Mouse (Mus musculus): ENCODE data around the gene Ndufv3.
"Not testable (repeated sequence)": the region's sequence is repeated elsewhere in the genome, so short reads cannot be mapped to it uniquely, and the experiment has no call there.

Ndufv3 gene

DNA sequence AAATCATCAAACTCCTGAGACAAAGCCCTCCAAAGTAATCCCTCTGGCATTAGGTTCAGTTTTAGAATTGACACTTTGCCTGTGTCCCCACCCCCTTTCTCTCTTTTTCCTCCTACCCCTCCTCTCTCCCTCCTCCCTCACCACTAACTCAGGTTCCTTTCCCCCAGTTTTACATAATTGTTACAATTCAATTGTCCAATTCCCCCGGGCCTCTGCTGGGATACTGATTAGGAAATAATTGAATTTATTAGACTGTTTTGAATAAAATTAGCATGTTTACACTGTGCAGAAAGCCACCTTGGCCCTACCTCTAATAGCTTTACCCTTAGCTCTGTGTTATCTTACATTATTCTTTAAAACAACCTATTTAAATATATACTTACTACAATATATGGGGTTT is 5.2 kb upstream of the Ndufv3 start:
- DNase-seq = no peak

GRCm38 (mm10) chr17:31519344-31519945 is 470 bp upstream of the Ndufv3 start:
- no peak for DNase-seq

DNA sequence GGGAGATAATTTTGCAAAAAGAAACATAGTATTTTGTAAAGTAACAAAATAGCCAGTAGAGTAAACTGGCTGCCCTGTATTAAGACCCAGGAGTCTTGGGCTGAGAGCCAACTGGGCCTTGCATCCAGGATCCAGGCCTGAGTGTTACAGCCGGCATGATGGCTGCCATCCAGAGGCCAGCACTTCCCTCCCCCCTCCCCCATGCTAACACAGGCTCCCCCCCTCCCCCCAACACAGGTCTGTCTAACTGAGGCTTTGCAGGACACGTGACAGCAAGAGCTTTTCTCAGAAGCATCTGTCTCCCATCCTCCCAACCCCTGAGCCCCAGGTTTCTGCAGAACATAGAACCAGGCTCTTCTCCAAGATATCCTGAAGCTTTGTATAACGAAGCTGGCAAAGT is 980 bp downstream of the Ndufv3 start:
- DNase-seq = peak; percentile 66

DNA sequence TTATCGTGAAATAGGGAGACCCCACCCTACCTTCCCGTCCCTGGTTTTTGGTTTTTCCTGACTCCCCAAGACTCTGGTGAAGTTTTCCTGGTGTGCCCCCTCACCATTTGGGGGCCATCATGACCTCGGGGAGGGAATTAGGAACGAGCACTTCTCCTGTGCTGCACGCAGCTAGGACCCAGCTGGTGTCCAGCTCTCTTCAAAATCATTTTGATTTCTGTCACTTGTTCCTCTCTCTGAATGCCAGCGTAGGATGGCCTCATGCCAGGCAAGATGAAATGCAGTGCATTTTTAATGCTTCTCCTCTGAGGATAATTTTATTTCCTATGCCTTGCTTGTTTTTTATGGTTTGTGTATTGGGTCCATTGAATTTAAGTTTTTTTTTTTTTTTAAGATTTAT is 2.0 kb downstream of the Ndufv3 start:
- DNase-seq = no peak

DNA sequence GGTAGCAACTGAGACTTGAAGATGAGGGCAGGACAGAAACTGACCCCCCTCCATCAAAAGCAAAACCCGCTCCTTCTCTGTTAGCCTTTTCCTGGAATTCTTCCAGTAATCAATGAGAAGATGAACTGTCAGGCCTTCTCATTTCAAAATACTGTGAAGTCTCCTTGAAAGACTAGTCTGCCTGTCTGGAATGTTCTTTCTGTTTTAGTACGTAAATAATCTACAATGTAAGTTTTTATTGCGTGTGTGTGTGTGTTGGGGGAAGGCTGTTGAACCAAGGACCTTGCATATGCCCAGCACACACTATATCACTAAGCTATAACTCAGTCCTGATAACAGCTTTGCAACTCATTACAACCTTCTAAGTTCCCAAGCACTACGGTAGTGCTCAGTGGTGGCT is 5.2 kb downstream of the Ndufv3 start:
- DNase-seq = no peak

- DNase-seq = no peak
Observed at GRCm38 (mm10) chr17:31525816-31526215, 5.9 kb downstream of the Ndufv3 start.

DNA sequence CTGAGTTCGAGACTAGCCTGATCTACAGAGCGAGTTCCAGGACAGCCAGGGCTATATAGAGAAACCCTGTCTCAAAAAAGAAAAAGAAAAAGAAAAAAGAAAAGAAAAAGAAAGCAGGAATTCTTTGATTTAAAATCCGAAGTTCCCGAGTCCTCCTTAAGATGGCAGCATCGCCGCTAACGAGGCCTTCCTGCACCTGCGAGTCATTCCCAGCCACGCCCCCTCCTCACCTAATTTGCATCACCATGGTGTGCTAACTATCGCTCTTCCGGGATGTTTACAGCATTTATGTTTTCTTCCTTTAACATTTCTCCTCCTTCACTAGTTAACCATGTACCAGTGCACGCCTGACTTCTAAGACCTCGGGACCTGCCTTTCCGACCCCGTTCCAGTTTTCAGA is 9.4 kb downstream of the Ndufv3 start:
- peak; percentile 77 for DNase-seq

DNA sequence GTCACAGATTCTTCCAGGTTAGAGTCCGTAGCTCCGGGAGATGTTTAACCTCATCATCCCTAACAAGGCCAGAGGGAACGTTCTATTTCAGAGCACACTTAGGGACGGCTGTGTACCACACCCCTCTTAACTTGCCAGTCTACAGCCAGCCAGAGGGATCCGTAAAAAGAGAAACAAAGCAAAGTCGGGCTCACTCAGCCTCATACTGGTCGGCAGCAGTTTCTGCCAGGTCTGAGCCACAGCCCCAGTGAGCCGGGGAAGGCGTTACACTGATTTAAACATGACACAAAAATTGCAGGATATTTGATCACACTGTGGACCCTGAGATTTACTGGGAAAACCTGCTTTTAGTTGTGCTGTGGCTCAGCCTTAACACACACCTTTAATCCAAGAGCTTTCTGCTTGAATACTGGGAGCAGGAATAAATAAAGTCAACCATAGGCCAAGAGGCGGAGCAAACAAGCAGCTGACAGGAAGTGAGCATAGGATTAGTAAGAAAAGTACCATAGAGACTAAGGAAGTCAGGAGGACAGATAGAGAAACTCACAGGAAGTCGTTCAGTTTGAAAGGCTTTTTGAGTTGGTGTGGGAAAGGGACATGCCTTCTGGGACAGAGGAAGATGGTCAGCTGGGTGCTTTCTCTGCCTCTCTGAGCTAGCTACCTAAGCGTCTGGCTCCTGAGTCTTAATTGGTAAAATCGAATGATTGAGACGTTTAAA is 11.7 kb downstream of the Ndufv3 start:
- no peak for DNase-seq

DNA sequence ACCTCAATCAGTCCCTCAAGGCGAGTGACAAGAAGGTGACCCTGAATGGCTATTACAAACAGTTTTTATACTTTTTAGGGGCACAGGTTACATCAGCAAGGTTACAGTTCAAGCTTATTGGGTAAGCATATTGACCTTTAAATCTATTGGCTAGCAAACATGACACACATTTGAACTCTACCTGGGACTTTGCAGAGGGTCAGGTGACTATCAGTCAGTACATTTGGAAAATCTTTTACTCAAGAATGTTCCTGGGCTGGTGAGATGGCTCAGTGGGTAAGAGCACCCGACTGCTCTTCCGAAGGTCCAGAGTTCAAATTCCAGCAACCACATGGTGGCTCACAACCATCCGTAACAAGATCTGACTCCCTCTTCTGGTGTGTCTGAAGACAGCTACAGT is 12.4 kb downstream of the Ndufv3 start:
- DNase-seq = not testable (repeated sequence)

DNA sequence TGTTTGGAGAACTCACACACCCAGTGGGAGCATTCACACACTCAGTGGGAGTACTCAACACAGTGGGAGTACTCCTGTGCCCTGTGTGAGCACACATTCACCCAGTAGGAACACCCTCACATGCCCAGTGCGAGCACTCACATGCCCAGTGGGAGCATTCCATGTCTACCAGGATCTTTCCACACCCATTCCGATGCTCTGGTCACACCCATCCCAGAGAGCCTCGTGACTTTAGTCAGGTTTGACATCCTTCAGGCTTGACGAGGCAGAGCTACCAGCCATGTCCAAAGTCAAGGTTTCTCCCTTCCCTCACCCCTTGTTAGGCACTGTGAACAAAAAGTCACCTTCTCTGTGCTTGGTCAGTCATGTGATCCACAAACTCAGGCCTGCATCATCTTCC is 15.4 kb downstream of the Ndufv3 start:
- no peak for DNase-seq

GRCm38 (mm10) chr17:31535871-31536629 is 16.1 kb downstream of the Ndufv3 start:
- DNase-seq = peak; percentile 81

DNA sequence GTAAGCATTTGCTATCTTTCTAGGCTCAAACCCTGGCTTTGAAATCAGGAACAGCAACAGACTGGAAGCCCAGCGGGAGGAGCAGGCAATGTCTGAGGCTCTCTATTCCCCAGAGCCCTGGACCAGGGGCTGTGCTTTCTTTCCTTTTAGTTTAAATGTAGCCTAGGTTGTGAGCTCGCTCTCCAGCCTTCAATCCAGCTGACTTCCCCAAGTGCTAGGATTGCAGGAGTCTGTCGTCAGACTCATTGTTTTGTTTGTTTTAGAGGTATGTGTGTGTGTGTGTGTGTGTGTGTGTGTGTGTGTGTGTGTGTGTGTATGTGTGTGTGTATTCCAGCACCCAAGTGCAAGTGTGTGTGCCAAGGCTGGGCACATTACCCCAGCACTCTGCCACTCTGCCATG is 20.2 kb downstream of the Ndufv3 start:
- DNase-seq = peak; percentile 31

GRCm38 (mm10) chr17:31540809-31541459 is 21.0 kb downstream of the Ndufv3 start:
- DNase-seq = no peak

DNA sequence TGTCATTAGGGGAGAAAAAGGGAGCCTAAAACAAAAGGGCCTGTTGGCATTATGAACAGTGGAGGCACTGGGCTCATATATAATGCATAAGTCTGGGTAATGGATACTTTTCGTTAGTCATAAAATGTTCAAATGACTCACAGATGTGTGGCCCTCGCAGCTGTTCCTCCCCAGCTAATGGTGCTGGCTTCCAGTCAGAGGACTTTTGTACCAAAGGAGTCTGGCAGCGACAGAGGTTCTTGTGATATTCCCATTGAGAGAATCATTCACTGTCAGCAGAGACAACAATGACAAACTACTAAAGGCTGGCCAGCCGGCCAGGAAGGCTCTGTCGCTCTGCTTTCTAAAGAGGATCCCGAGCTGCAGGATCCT is 21.5 kb downstream of the Ndufv3 start:
- no peak for DNase-seq

DNA sequence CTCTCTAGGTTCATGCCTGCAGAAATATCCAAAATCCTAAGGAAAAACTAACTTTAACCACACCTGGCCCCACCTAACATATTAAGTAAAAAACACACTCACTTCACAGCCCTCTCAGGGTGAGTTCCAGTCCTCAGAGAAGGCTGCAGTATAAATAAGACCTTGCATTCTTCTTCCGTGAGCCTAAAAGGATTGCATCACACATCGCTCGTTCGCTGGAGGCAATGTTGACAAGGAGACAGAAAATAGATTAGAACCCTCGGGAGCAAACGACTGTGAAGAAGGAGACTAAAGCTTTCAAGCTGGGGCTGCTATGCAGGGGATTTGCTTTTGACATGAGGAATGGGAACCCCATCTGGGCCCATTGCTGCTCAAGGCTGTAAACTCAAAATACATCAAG is 23.7 kb downstream of the Ndufv3 start:
- peak; percentile 56 for DNase-seq

DNA sequence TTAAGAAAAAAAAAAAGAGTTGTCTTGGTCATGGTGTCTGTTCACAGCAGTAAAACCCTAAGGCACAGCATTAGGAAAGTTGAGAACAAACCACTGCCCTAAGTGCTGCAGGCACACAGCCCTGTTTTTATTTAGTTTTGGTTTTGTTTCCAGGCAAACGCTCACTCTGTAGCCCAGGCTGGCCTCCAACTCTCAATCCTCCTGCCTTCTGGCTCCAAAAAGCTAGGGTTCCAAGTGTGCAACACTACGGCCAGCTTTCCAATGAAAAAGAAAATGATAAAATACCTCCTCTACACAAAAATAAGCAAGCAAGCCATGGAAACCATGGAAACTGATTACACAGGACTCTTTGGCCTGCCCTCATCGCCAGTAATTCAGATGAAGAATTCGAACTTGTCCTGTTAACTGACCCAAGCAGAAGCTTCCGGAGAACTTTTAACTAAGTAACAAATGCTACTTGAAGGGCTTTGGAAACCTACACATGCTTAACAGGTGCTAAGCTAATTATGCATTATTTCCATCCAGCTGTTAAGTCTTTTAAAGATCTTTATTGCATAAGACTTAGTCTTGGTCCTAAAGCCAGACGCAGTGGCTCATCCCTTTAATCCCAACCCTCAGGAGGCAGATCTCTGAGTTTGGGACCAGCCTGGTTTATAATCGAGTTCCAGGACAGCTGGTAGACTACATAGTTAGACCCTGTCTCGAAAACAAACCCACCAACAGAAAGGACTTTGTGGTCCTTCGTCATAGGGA is 26.7 kb downstream of the Ndufv3 start:
- DNase-seq = no peak

GRCm38 (mm10) chr17:31547974-31548373 is 28.1 kb downstream of the Ndufv3 start:
- DNase-seq = no peak

DNA sequence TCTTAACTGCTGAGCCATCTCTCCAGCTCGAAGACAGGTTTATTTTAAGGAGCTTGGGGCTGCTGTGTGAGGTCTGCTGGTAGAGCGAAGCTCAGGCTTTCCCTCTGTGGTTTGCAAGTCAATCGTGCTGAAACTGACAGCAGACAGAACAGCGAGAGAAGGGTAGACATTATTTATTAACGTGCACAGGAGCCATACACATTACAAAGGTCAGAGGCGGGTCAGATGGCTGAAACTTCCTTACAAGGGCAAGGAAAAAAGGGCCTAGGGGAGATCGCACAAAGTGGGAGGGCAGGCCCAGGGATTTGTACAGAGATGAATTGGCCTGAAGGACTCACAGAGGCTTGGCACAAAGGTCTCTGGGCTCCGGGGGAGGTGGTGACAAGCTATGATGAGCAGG is 29.5 kb downstream of the Ndufv3 start:
- no peak for DNase-seq

GRCm38 (mm10) chr17:31552601-31553000 is 32.7 kb downstream of the Ndufv3 start:
- not testable (repeated sequence) for DNase-seq

- DNase-seq = no peak
Observed at GRCm38 (mm10) chr17:31556253-31556652, 36.3 kb downstream of the Ndufv3 start.

DNA sequence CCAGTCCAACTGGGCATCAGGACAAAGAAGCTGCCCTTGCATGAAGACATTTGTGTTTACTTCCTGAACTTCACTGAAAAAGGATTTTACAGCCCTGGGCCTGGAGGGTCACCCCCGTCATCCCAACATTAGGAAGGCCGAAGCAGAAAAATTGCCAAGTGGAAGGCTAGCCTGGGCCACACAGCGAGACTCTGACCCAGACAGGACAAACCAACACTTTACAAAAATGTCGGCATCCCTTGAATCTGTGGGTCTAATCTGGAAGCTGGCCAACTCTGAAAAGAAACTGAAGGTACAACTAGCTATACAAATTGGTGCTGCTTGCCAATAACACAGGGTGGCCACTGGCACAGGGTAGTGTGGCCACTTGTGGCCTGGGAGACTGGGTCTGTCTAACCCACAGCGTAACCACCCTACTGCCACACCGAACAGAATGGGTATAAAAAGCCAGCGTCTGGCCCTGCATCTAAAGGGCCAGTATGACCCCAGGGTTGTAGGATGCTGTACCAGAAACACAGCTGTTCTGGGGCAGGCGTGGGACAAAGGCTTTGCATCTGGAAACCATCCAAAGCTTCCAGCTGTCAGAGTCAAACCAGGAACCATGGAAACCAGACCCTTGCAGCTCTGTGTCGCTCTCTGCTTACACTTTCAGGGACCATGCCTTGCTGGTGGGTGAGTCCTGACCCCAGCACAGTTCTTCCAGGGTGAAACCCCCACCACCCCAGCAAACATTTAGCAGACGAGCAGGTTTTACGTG is 37.4 kb downstream of the Ndufv3 start:
- peak; percentile 56 for DNase-seq

DNA sequence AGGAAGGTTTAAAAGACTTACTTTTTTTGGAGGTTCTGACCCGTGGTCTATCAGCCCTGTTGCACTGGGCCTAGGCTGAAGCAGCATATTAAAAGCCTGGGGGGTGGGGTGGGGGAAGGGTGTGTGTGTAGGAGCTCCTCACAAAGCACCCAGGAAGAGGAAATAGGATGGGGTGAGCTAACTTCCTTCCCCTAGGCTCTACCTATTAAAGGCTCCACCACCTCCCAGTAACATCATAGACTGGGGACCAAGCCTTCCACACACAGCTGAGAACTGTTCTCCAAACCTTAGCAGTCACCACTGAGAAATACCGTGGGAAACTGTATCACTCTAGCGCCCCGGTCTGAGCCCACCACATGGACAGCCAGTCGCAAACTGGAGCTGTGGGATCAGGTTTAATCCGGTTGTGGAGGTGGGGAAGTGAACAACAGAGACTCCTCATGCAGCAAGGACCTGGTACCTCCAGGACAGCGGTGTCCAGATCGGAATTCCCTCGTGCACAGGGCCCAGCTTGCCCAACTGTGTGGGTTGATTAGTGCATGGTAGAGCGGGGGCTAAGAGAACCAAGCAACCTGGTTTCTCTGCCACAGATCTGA is 38.1 kb downstream of the Ndufv3 start:
- DNase-seq = no peak

Data from lung, postnatal 36 days (tissue).